Mouse (Mus musculus) heart, postnatal 0 days (tissue): ENCODE measurements around the gene Thap3. TPM values are rescaled to one million over a fixed set of nuclear protein-coding genes. Genes with fewer than 3 reads are reported as not detected.

Experiments used
- ATAC-seq: fragments of 200-750 bp; cut with Nextera tagmentation; 2 replicates; pipeline ENCODE4 v1.8.0; 2017; ENCODE audit warnings: low read depth, moderate number of reproducible peaks, moderate library complexity; ENCODE audit not compliant: insufficient read depth
- DNase-seq: peaks from one replicate; pipeline ENCODE4 v3.0.0-alpha.2; 2016; ENCODE audit warnings: low spot score
- H3K27ac ChIP-seq: fragments of 300-500 bp; sonication (generic); 2 replicates; pipeline ENCODE4 v1.5.1; 2014; ENCODE audit warnings: low read depth, mild to moderate bottlenecking
- H3K27me3 ChIP-seq: fragments of 300-500 bp; sonication (generic); 2 replicates; pipeline ENCODE4 v1.6.1; 2014; ENCODE audit warnings: low read length, mixed read lengths; ENCODE audit not compliant: control insufficient read depth, insufficient read depth
- H3K36me3 ChIP-seq: fragments of 300-500 bp; sonication (generic); replicated peaks from 2 replicates; pipeline ENCODE4 v1.6.1; 2014; ENCODE audit warnings: low read length, mixed read lengths; ENCODE audit not compliant: control insufficient read depth, insufficient read depth
- H3K4me1 ChIP-seq: fragments of 300-500 bp; sonication (generic); 2 replicates; pipeline ENCODE4 v1.6.1; 2014; ENCODE audit warnings: antibody characterized with exemption; ENCODE audit not compliant: control insufficient read depth, insufficient read depth
- H3K4me2 ChIP-seq: fragments of 300-500 bp; sonication (generic); 2 replicates; pipeline ENCODE4 v1.6.1; 2014; ENCODE audit warnings: low read depth, mild to moderate bottlenecking, low read length, moderate library complexity
- H3K4me3 ChIP-seq: fragments of 300-500 bp; sonication (generic); 2 replicates; pipeline ENCODE4 v1.5.1; 2014; ENCODE audit warnings: low read depth, low read length
- H3K9ac ChIP-seq: fragments of 300-500 bp; sonication (generic); replicated peaks from 2 replicates; pipeline ENCODE4 v1.6.1; 2014; ENCODE audit warnings: low read depth, low read length, mixed read lengths
- H3K9me3 ChIP-seq: fragments of 300-500 bp; sonication (generic); replicated peaks from 2 replicates; pipeline ENCODE4 v1.6.1; 2016; ENCODE audit warnings: low read length; ENCODE audit not compliant: control insufficient read depth
- CTCF ChIP-seq: IDR thresholded peaks from 2 replicates; pipeline ENCODE4 v1.5.1; 2016; ENCODE audit warnings: antibody characterized with exemption, control low read depth, low read depth
- EP300 ChIP-seq: IDR thresholded peaks from 2 replicates; pipeline ENCODE4 v1.6.1; 2016; ENCODE audit warnings: antibody characterized with exemption, low read depth
- WGBS: fragments of 180-500 bp; shearing (Covaris S2); extraction: QIAGEN DNeasy Blood & Tissue Kit; methylation state at CpG from one replicate; pipeline ENCODE4 v1.1.7; 2014; 5-methylcytosine and 5-hydroxymethylcytosine counted together
- polyA plus RNA-seq: library from polyadenylated mRNA; unstranded; fragments of >200 nt; fragmentation: Nextera tagmentation; extraction: Ambion mirVana; gene quantifications from 2 replicates; pipeline ENCODE4 v1.2.1, GENCODE M21; 2015
- total RNA-seq: library from RNA; depleted of rRNA; stranded (reverse); fragments of >200 nt; gene quantifications from 2 replicates; pipeline ENCODE4 v1.2.3, GENCODE M21; 2014; ENCODE audit warnings: low replicate concordance

Gene Thap3
- total and polyA plus RNA-seq, 2 experiments from 2014 or later: 22.0 to 23.2 TPM

- TF ChIP-seq CTCF (no peak), EP300 (no peak)
- Histone ChIP-seq H3K9ac (no peak overlapping the region), H3K27me3 (no peaks in the 10 kb centered on the region), H3K4me2 (no peak overlapping the region), H3K4me1 (no peaks in the 10 kb centered on the region), H3K9me3 (no peaks in the 10 kb centered on the region), H3K36me3 (peaks cover 32% of the 10 kb centered on the region), H3K4me3 (no peak overlapping the region), H3K27ac (no peak overlapping the region)
- WGBS: 71% methylated on average over 8 of the region's 8 CpGs
- no peak for ATAC-seq
- DNase-seq: no peak
These were observed 8.1 kb downstream of the Thap3 start for GRCm38 (mm10) chr4:151980699-151981098.

DNA sequence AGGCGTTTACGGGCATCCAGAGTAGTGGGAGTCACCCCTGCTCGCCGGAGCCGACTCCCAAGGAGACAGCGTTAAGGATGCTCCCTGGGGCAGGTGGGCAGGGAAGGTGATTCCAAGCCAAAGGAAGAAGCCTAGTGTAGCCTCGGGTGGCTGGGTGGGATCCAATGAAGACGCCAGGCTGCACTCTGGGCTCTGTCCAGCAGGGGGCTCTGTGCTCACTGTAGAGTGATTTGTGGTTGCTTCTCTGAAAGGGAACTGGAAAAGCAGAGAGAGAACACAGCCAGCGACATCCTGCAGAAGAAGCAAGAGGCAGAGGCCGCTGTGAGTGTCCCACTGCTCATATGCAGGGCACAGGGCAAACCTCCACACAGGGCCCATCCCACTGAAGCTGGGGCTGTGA lies 11.0 kb downstream of the Thap3 start:
- Histone ChIP-seq H3K4me2 (no peak overlapping the region), H3K9ac (no peak overlapping the region), H3K27me3 (no peaks in the 10 kb centered on the region), H3K9me3 (no peaks in the 10 kb centered on the region), H3K4me1 (no peaks in the 10 kb centered on the region), H3K36me3 (peaks cover 56% of the 10 kb centered on the region), H3K27ac (no peak overlapping the region), H3K4me3 (no peak overlapping the region)
- ATAC-seq (no peak), DNase-seq (peak; percentile 80)
- TF ChIP-seq EP300 (no peak), CTCF (peak; percentile 80)
- WGBS: 39% methylated on average over 10 of the region's 10 CpGs

DNA sequence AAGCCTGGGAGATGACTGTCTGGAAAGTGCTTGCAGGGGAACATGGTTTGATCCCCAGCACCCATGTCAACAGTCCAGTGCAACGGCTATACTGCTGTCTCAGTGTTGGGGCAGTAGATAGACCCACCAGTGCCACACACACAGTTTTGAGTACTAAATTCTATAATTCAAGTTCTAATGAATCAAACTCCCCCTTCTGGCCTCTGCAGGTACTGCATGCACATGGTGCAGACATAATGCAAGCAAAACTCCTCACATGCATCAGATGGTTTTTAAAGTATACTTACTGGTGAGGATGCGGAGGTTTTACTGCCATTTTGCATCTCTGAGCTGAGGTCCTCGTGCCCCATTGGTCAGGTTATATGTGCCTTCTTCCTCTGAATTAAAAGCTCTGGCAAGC lies 13.4 kb downstream of the Thap3 start:
- ATAC-seq (no peak), DNase-seq (no peak)
- no peak overlapping the region for H3K4me3 ChIP-seq

GRCm38 (mm10) chr4:151972221-151972967 lies 16.4 kb downstream of the Thap3 start:
- H3K36me3 ChIP-seq: peaks cover 49% of the 10 kb centered on the region
- no peak overlapping the region for H3K27ac ChIP-seq
- H3K9me3 ChIP-seq: no peaks in the 10 kb centered on the region
- no peaks in the 10 kb centered on the region for H3K27me3 ChIP-seq
- DNase-seq (no peak), ATAC-seq (no peak)
- TF ChIP-seq EP300 (no peak), CTCF (peak; percentile 61)
- 69% methylated on average over 10 of the region's 10 CpGs for WGBS
- no peaks in the 10 kb centered on the region for H3K4me1 ChIP-seq
- no peak overlapping the region for H3K9ac ChIP-seq
- no peak overlapping the region for H3K4me3 ChIP-seq
- H3K4me2 ChIP-seq: no peak overlapping the region

More for the DNA sequence above, 13.4 kb downstream of the Thap3 start:
- Histone ChIP-seq H3K4me2 (no peak overlapping the region), H3K9ac (no peak overlapping the region), H3K36me3 (peaks cover 50% of the 10 kb centered on the region), H3K9me3 (no peaks in the 10 kb centered on the region), H3K27ac (no peak overlapping the region), H3K27me3 (no peaks in the 10 kb centered on the region), H3K4me1 (no peaks in the 10 kb centered on the region)
- peak; percentile 41 for TF ChIP-seq CTCF
- TF ChIP-seq EP300: no peak
- WGBS: 91% methylated on average over 3 of the region's 3 CpGs

DNA sequence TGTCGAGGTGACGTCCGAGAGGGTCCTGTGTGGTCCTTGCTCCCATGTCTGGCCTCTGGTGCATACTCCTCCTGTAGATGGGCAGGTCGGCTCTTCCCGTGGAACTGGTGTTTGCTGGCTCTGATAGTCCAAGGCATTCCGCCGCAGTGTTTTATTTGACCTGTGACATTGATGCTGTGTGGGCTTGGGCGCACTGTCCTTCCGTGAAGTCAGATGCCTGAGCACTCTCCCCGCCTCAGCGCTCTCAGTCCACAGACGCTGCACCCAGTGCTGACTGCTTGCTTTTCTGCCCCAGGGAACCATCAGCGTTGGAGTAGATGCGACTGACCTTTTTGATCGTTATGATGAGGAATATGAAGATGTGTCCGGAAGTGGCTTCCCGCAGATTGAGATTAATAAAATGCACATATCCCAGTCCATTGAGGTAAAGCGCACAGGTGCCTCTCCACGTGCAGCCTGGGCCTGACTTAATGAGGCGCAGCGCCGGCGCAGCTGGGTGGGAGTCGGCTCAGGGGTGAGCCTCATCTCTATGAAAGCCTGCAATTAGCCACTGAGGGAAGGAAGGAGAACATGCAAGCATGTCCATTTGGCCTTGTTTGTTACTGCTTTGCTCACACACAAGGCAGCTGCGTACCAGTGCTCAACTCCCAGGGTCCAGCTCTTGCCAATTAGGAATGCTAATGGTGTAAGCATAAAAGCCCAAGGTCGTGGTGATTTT lies 20.4 kb downstream of the Thap3 start:
- no peak overlapping the region for H3K9ac ChIP-seq
- 92% methylated on average over 26 of the region's 26 CpGs for WGBS
- DNase-seq: no peak
- H3K4me1 ChIP-seq: no peaks in the 10 kb centered on the region
- H3K27ac ChIP-seq: no peak overlapping the region
- H3K4me3 ChIP-seq: no peak overlapping the region
- peaks cover 40% of the 10 kb centered on the region for H3K36me3 ChIP-seq
- no peaks in the 10 kb centered on the region for H3K27me3 ChIP-seq
- TF ChIP-seq CTCF (no peak), EP300 (no peak)
- ATAC-seq: no peak
- no peak overlapping the region for H3K4me2 ChIP-seq
- H3K9me3 ChIP-seq: no peaks in the 10 kb centered on the region
